Mouse (Mus musculus): ENCODE measurements around the gene Fgf22.

GRCm38 (mm10) chr10:79764234-79764633 is 9.4 kb downstream of the Fgf22 start:
- no peak for TF ChIP-seq CTCF (IDR thresholded peaks at IDR 0.05; ENCODE audit: low read depth, low read length)
- no peak for TF ChIP-seq POLR2A (IDR thresholded peaks at IDR 0.05; ENCODE audit: insufficient read depth, low read length)

Measured in ES-Bruce4 (cell line).